Mouse (Mus musculus): ENCODE data around the gene Fbxo27. TPM values are rescaled to one million over a fixed set of nuclear protein-coding genes. Genes with fewer than 3 reads are reported as not detected.
A peak's percentile ranks its signal among the peaks of the same experiment; 100 is the strongest.

The Fbxo27 gene
- polyA plus RNA-seq (2015; fragmentation: Nextera tagmentation; extraction: Ambion mirVana) = 0.37 and 0.90 TPM in 2 replicates

DNA sequence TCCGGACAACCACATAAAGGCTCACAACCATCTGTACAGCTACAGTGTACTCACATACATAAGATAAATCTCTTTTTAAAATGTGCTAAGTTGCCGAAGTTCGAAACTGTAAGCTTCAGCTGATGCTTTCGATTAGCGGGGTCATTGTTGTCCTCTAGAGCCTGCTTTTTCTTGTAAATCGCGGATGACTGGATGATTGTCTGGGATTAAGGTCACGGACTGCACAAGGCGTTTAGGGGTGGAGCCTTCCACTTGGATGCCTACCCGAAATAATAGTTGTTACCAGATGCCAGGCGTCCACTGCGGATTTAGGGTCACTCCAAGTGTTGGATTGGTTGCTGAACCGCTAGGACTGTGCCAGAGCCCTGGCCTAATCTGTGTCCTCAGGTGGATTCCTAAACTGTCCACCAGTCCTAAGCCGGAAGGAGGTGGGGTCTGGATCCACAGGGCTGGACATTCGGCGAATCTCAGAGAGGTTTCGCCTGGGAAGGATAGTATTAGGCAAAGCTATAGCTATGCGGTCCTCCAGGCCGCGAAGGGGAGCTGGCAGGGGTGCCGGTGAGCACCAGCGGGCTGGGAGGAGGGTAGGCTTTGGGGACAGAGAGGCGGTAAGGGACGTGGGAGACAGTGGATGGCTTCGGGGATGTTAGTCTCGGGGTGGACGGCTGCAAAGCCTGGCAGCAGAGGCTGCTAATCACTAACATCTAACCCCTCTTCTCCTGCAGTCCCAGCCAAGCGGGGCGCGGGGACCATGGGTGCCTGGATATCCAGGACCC is at the start of gene Fbxo27:
Gene Fbxo27 (plus strand): TSS at position 305 of the 776 bp plus-strand sequence.
- Histone ChIP-seq H3K27ac (ENCODE audit: low read depth, low read length) (no peak within 1 kb of the TSS), H3K9ac (ENCODE audit: low read depth, low read length) (0 out of 2 replicates have a peak within 1 kb of the TSS, but pooled peaks have one; percentile 13), H3K4me3 (ENCODE audit: low read depth, low read length) (peak within 1 kb of the TSS; percentile 41), H3K4me2 (replicated peaks; ENCODE audit: low read depth) (peak within 1 kb of the TSS; percentile 79), H3K36me3 (ENCODE audit: control insufficient read depth, insufficient read depth) (no peaks in the 10 kb centered on the region), H3K27me3 (replicated peaks; ENCODE audit: control insufficient read depth, insufficient read depth, low read length) (peaks cover 11% of the 10 kb centered on the region), H3K4me1 (replicated peaks; ENCODE audit: control insufficient read depth, insufficient read depth, low read length) (no peaks in the 10 kb centered on the region; the same call in 1 of the 2 replicates), H3K9me3 (ENCODE audit: control insufficient read depth) (no peaks in the 10 kb centered on the region)
- 47% methylated on average over 30 of the region's 30 CpGs for WGBS
- no peak for TF ChIP-seq CTCF (IDR thresholded peaks at IDR 0.05; ENCODE audit: low read depth)
- 0 out of 2 replicates have a peak, but pooled peaks have one; percentile 7 for ATAC-seq

GRCm38 (mm10) chr7:28645366-28645765 is 47.3 kb upstream of the Fbxo27 start:
- no peaks in the 10 kb centered on the region for H3K4me1 ChIP-seq (replicated peaks; ENCODE audit: control insufficient read depth, insufficient read depth, low read length)
- no peak for ATAC-seq
- 82% methylated on average over 6 of the region's 6 CpGs for WGBS
- no peak overlapping the region for H3K9ac ChIP-seq (ENCODE audit: low read depth, low read length)
- H3K36me3 ChIP-seq (ENCODE audit: control insufficient read depth, insufficient read depth) = no peaks in the 10 kb centered on the region
- no peak overlapping the region for H3K27ac ChIP-seq (ENCODE audit: low read depth, low read length)
- no peaks in the 10 kb centered on the region for H3K27me3 ChIP-seq (replicated peaks; ENCODE audit: control insufficient read depth, insufficient read depth, low read length)
- H3K9me3 ChIP-seq (ENCODE audit: control insufficient read depth) = no peaks in the 10 kb centered on the region
- no peak overlapping the region for H3K4me3 ChIP-seq (ENCODE audit: low read depth, low read length)
- no peak overlapping the region for H3K4me2 ChIP-seq (replicated peaks; ENCODE audit: low read depth)
- no peak for TF ChIP-seq CTCF (IDR thresholded peaks at IDR 0.05; ENCODE audit: low read depth)

DNA sequence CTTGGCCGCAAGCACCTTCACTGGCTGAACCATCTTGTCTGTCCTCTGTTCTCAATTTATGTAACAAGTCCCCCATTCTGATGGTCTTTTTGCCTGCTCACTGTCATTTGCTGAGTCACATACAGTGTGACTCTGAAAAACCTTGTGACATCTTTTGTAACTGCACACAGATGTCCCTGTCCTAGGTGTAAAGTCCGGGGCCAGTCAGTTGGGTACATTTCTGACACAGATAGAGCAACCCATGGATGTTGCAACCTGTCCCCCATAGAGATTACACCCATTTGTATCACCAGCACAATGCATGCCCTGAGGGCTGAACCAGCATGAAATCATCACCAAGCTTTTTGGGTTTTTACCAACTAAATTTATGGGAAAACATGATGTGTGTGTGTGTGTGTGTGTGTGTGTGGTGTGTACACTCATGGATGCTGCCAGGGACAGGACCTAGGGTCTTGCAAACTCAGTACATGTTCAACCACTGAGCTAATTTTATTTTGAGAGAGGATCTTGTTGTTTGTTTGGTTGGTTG is 46.6 kb upstream of the Fbxo27 start:
- Histone ChIP-seq H3K36me3 (ENCODE audit: control insufficient read depth, insufficient read depth) (no peaks in the 10 kb centered on the region), H3K4me3 (ENCODE audit: low read depth, low read length) (no peak overlapping the region), H3K27me3 (replicated peaks; ENCODE audit: control insufficient read depth, insufficient read depth, low read length) (no peaks in the 10 kb centered on the region), H3K9me3 (ENCODE audit: control insufficient read depth) (no peaks in the 10 kb centered on the region), H3K4me2 (replicated peaks; ENCODE audit: low read depth) (no peak overlapping the region), H3K27ac (ENCODE audit: low read depth, low read length) (no peak overlapping the region), H3K9ac (ENCODE audit: low read depth, low read length) (no peak overlapping the region), H3K4me1 (replicated peaks; ENCODE audit: control insufficient read depth, insufficient read depth, low read length) (no peaks in the 10 kb centered on the region)
- WGBS = 78% methylated on average over 2 of the region's 2 CpGs
- TF ChIP-seq CTCF (IDR thresholded peaks at IDR 0.05; ENCODE audit: low read depth) = no peak
- 0 out of 2 replicates have a peak, but pooled peaks have one; percentile 31 for ATAC-seq

- WGBS = 41% methylated on average over 7 of the region's 7 CpGs
- Histone ChIP-seq H3K9ac (ENCODE audit: low read depth, low read length) (no peak overlapping the region), H3K4me3 (ENCODE audit: low read depth, low read length) (no peak overlapping the region), H3K27ac (ENCODE audit: low read depth, low read length) (no peak overlapping the region), H3K9me3 (ENCODE audit: control insufficient read depth) (no peaks in the 10 kb centered on the region), H3K27me3 (replicated peaks; ENCODE audit: control insufficient read depth, insufficient read depth, low read length) (no peaks in the 10 kb centered on the region), H3K4me2 (replicated peaks; ENCODE audit: low read depth) (no peak overlapping the region), H3K36me3 (ENCODE audit: control insufficient read depth, insufficient read depth) (no peaks in the 10 kb centered on the region), H3K4me1 (replicated peaks; ENCODE audit: control insufficient read depth, insufficient read depth, low read length) (no peaks in the 10 kb centered on the region)
- no peak for ATAC-seq
- peak; percentile 43 for TF ChIP-seq CTCF (IDR thresholded peaks at IDR 0.05; ENCODE audit: low read depth)
Observed at GRCm38 (mm10) chr7:28647016-28647415, 45.6 kb upstream of the Fbxo27 start.

DNA sequence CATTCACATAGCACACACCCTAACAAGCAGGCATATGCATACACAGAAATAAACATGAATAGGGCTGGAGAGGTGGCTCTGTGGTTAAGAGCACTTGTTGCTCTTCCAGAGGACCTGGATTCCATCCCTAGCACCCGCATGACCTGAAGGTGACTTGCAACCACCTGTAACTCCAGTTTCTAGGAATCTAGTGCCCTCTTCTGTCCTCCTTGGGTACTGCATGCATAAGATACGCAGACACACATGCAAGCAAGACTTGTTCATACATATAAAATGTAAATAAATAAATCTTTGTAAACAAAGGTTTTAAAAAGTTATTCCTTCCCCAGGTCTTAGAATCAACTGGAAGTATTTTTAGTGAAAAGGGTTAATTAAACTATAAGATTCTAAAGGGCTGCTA is 41.5 kb upstream of the Fbxo27 start:
- 94% methylated on average over 2 of the region's 2 CpGs for WGBS
- TF ChIP-seq CTCF (IDR thresholded peaks at IDR 0.05; ENCODE audit: low read depth) = peak; percentile 41
- no peaks in the 10 kb centered on the region for H3K36me3 ChIP-seq (ENCODE audit: control insufficient read depth, insufficient read depth)

GRCm38 (mm10) chr7:28656430-28656829 is 36.2 kb upstream of the Fbxo27 start:
- no peak for ATAC-seq
- Histone ChIP-seq H3K27ac (ENCODE audit: low read depth, low read length) (no peak overlapping the region), H3K4me2 (replicated peaks; ENCODE audit: low read depth) (no peak overlapping the region), H3K36me3 (ENCODE audit: control insufficient read depth, insufficient read depth) (no peaks in the 10 kb centered on the region), H3K4me3 (ENCODE audit: low read depth, low read length) (no peak overlapping the region), H3K4me1 (replicated peaks; ENCODE audit: control insufficient read depth, insufficient read depth, low read length) (no peaks in the 10 kb centered on the region), H3K9me3 (ENCODE audit: control insufficient read depth) (no peaks in the 10 kb centered on the region), H3K27me3 (replicated peaks; ENCODE audit: control insufficient read depth, insufficient read depth, low read length) (no peaks in the 10 kb centered on the region), H3K9ac (ENCODE audit: low read depth, low read length) (no peak overlapping the region)
- WGBS = 49% methylated on average over 4 of the region's 4 CpGs
- TF ChIP-seq CTCF (IDR thresholded peaks at IDR 0.05; ENCODE audit: low read depth) = no peak

More for the DNA sequence above, 41.5 kb upstream of the Fbxo27 start:
- no peaks in the 10 kb centered on the region for H3K27me3 ChIP-seq (replicated peaks; ENCODE audit: control insufficient read depth, insufficient read depth, low read length)
- no peaks in the 10 kb centered on the region for H3K4me1 ChIP-seq (replicated peaks; ENCODE audit: control insufficient read depth, insufficient read depth, low read length)
- H3K9me3 ChIP-seq (ENCODE audit: control insufficient read depth) = no peaks in the 10 kb centered on the region
- no peak overlapping the region for H3K4me3 ChIP-seq (ENCODE audit: low read depth, low read length)
- no peak overlapping the region for H3K4me2 ChIP-seq (replicated peaks; ENCODE audit: low read depth)
- no peak overlapping the region for H3K27ac ChIP-seq (ENCODE audit: low read depth, low read length)
- no peak overlapping the region for H3K9ac ChIP-seq (ENCODE audit: low read depth, low read length)
- no peak for ATAC-seq

All from intestine, postnatal 0 days (tissue).